Mouse (Mus musculus) gastrocnemius, postnatal 14 days (tissue): ENCODE measurements around the gene Snrpb. TPM values are rescaled to one million over a fixed set of nuclear protein-coding genes. Genes with fewer than 3 reads are reported as not detected.

Experiments used
- DNase-seq: peaks from one replicate; pipeline ENCODE4 v3.0.0; 2021; ENCODE audit warnings: mixed read lengths
- intact Hi-C: fragments of 180-260 bp; cut with DNase I; formaldehyde crosslinking; loops from one replicate; pipeline ENCODE4 v1.15.1; 2025; ENCODE audit warnings: low total_unique reads
- long read RNA-seq, 2 experiments: library from polyadenylated mRNA; stranded (forward); transcript quantifications; one replicate each; pipeline ENCODE4 v2.0.0; 2021
- total RNA-seq, 2 experiments: library from RNA; stranded (reverse); gene quantifications; 2 replicates each; pipeline ENCODE4 v1.2.3; 2021

Gene Snrpb
- 100 to 1,000 TPM; 122 to 127 TPM for total RNA-seq
- long read RNA-seq, experiment 1, transcript Snrpb-201 (7 exons, 1,161 nt) = major isoform, 188 of 196 reads
- long read RNA-seq, experiment 1, partial matches to known transcripts = 2 of 196 reads
- long read RNA-seq, experiment 1, other reads (novel, unspliced or antisense) = 5 of 196 reads
- long read RNA-seq, experiment 2, transcript Snrpb-201 (7 exons, 1,161 nt) = major isoform, 176 of 185 reads
- long read RNA-seq, experiment 2, partial matches to known transcripts = 3 of 185 reads
- long read RNA-seq, experiment 2, other reads (novel, unspliced or antisense) = 3 of 185 reads

GRCm38 (mm10) chr2:130178706-130179506 is at the start of gene Snrpb:
Snrpb (minus strand) TSS chr2:130179403.
- peak; percentile 91 for DNase-seq
- intact Hi-C loops = loop anchor here (10.0 kb wide), 1 partner anchor 294 kb away; no protein-coding TSS in a partner anchor

DNA sequence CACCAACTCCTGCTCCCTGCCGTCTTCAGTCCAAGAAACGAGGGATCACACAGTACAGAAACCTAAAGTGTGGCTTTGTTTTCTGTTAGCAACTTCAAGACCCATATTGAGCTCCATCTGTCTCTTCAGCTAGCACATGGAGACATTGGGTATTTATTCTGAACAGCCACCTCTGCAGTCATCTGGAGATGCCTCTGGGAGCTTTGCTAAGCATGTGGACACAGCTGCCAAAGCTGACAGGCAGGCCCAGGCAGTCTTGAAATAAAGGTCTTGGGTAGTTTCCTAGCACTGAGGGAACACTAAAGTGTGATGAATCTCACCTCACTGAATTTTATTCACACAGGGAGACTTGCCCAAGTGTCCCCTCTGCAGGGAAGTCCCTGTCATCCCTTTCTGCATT is 32.4 kb upstream of the Snrpb start:
- intact Hi-C loops = no loop called here
- no peak for DNase-seq

DNA sequence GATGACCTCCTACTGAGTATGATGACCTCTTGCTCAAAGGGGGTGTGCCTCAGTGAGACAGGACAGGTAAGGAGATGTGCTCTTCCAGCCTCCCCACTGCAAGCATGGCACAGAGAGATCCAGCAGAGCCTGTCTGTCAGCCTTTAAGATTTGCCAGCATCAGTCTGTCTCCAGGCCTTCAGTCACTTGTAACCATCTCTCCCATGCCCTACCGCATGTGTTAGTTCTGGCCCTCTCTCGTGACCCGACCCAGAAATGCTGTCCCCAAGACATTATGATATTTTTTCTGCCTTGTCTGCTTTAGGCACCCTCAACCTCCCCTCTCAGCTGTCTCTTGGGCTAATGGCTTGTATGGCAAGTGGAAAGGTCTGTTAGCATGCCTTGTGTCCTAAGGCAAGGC is 30.4 kb upstream of the Snrpb start:
- DNase-seq = no peak
- intact Hi-C loops = no loop called here

- intact Hi-C loops = no loop called here
Measured at GRCm38 (mm10) chr2:130207996-130208395, 28.8 kb upstream of the Snrpb start.

DNA sequence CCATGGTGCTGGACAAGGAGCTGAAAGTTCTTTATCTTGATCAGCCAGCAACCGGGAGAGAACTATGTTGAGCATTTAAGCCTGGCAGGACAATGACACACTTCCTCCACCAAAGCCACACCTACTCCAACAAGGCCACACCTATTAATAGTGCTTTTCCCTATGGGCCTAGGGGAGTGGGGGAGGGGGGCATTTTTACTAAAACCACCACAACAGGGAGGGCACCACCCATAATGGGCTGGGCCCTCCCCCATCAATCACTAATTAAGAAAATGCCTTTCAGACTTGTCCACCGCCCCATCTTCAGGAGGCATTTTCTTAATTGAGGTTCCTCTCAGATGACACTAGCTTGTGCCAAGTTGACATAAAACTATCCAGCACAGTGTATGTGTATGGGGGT is 28.2 kb upstream of the Snrpb start:
- no peak for DNase-seq
- intact Hi-C loops = no loop called here

More at GRCm38 (mm10) chr2:130207996-130208395, 28.8 kb upstream of the Snrpb start:
- DNase-seq = no peak

- intact Hi-C loops = no loop called here
- no peak for DNase-seq
Measured at GRCm38 (mm10) chr2:130200961-130201360, 21.8 kb upstream of the Snrpb start.

GRCm38 (mm10) chr2:130194894-130195293 is 15.7 kb upstream of the Snrpb start, which contains the start of gene Tmc2:
Tmc2 (plus strand) TSS chr2:130195194.
- intact Hi-C loops = no loop called here
- DNase-seq = no peak

- intact Hi-C loops = no loop called here
- no peak for DNase-seq
Measured at GRCm38 (mm10) chr2:130188391-130188790, 9.2 kb upstream of the Snrpb start.

GRCm38 (mm10) chr2:130179507-130180019 is 360 bp upstream of the Snrpb start:
- intact Hi-C loops = loop anchor here (10.0 kb wide), 1 partner anchor 295 kb away; no protein-coding TSS in a partner anchor
- no peak for DNase-seq

- intact Hi-C loops = loop anchor here (10.0 kb wide), 1 partner anchor 294 kb away; no protein-coding TSS in a partner anchor
Measured at GRCm38 (mm10) chr2:130178381-130178705, 860 bp downstream of the Snrpb start.

DNA sequence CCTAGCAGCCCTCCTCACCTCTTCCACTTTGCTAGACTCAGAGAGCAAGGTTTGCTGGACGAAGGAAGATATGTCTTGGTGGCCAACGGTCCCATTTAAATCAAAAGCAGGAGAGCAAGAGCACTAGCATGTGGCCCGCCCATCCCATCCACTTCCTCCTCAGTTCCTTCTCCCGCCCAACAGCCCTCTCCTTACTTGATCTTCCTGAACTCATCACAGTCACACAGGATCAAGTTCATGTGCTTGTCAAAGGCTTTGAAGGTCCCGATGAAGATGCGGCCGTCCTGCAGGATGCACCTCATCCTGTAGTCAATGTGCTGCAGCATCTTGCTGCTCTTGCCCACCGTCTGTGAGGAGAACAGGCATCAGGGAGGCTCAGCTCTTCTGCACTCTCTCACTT is 2.4 kb downstream of the Snrpb start:
- DNase-seq = no peak
- intact Hi-C loops = loop anchor here (10.0 kb wide), 1 partner anchor 292 kb away; no protein-coding TSS in a partner anchor

More at GRCm38 (mm10) chr2:130178381-130178705, 860 bp downstream of the Snrpb start:
- DNase-seq = peak; percentile 10

DNA sequence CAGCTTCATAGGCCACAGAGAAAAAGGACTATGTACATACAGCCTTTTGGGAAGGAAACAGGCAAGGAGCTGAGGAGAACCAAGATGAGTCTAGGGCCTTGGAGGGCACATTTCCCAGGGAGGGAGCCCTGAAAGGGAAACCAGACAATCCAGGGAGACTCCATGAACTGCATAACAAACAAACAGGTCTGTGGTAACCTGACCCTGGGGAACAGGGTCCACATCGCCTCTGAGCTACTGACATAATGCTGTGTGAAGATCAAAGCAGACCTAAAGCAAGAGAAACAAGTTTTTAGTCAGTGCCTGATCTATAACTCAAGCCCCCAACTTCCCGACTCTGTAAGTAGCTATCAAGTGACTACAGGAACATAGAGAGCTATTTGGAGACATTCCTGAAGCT is 7.5 kb downstream of the Snrpb start:
- intact Hi-C loops = loop anchor here (10.0 kb wide), 1 partner anchor 287 kb away; no protein-coding TSS in a partner anchor
- no peak for DNase-seq

GRCm38 (mm10) chr2:130167861-130168260 is 11.3 kb downstream of the Snrpb start:
- DNase-seq = peak; percentile 58
- intact Hi-C loops = no loop called here

GRCm38 (mm10) chr2:130166311-130167214 is 12.6 kb downstream of the Snrpb start:
- intact Hi-C loops = no loop called here
- DNase-seq = no peak

DNA sequence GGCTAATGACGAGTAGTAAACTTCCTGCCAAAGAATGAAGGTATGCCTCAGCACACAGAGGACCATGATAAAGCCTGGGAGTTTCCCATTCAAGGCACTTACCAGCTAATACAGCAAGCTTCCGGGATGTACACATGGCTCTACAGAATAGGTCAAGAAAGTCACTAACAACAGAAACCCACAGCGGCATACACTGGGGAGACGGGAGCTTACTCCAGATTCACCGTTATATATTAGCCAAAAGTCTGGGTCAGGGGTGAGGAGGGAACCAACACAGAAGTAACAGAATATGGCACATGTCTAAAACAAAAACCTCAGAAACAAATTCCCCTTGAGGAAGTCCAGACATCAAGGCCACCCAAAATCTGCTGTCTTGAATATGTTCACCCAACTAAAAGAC is 16.5 kb downstream of the Snrpb start:
- intact Hi-C loops = loop anchor here (5.0 kb wide), 1 partner anchor 90 kb away; no protein-coding TSS in a partner anchor
- DNase-seq = no peak

- intact Hi-C loops = no loop called here
- no peak for DNase-seq
Measured at GRCm38 (mm10) chr2:130158088-130158437, 21.1 kb downstream of the Snrpb start.

- intact Hi-C loops = no loop called here
- DNase-seq = no peak
Measured at GRCm38 (mm10) chr2:130157231-130158087, 21.7 kb downstream of the Snrpb start.

- no peak for DNase-seq
- intact Hi-C loops = no loop called here
Measured at GRCm38 (mm10) chr2:130155851-130156250, 23.4 kb downstream of the Snrpb start.
